Mouse (Mus musculus): ENCODE measurements around the gene Gpalpp1. TPM values are rescaled to one million over a fixed set of nuclear protein-coding genes. Genes with fewer than 3 reads are reported as not detected.

Gpalpp1 gene
- polyA plus RNA-seq, 1 experiment from 2014 or later: 10.5 TPM

- Histone ChIP-seq H3K4me3 (replicated peaks) (no peak overlapping the region), H3K9ac (no peak overlapping the region), H3K4me2 (replicated peaks) (no peak overlapping the region), H3K4me1 (replicated peaks) (no peaks in the 10 kb centered on the region), H3K27me3 (replicated peaks) (no peaks in the 10 kb centered on the region), H3K27ac (no peak overlapping the region), H3K36me3 (no peaks in the 10 kb centered on the region), H3K9me3 (no peaks in the 10 kb centered on the region)
- WGBS: 80% methylated on average over 3 of the region's 3 CpGs
- ATAC-seq: no peak
Measured at GRCm38 (mm10) chr14:76084188-76084587, 26.4 kb downstream of the Gpalpp1 start.

- no peak overlapping the region for H3K27ac ChIP-seq
- ATAC-seq: no peak
- WGBS: 86% methylated on average over 13 of the region's 13 CpGs
- H3K9ac ChIP-seq: no peak overlapping the region
- no peak overlapping the region for H3K4me3 ChIP-seq (replicated peaks)
- H3K4me2 ChIP-seq (replicated peaks): no peak overlapping the region
- H3K9me3 ChIP-seq: no peaks in the 10 kb centered on the region
- no peaks in the 10 kb centered on the region for H3K36me3 ChIP-seq
- no peaks in the 10 kb centered on the region for H3K27me3 ChIP-seq (replicated peaks)
- H3K4me1 ChIP-seq (replicated peaks): no peaks in the 10 kb centered on the region
Measured at GRCm38 (mm10) chr14:76082086-76082636, 28.4 kb downstream of the Gpalpp1 start.

- Histone ChIP-seq H3K4me1 (replicated peaks) (no peaks in the 10 kb centered on the region), H3K9me3 (no peaks in the 10 kb centered on the region), H3K36me3 (no peaks in the 10 kb centered on the region), H3K27ac (no peak overlapping the region), H3K4me2 (replicated peaks) (no peak overlapping the region), H3K4me3 (replicated peaks) (no peak overlapping the region), H3K27me3 (replicated peaks) (no peaks in the 10 kb centered on the region), H3K9ac (no peak overlapping the region)
- ATAC-seq: no peak
- WGBS: 62% methylated on average over 11 of the region's 11 CpGs
Measured at GRCm38 (mm10) chr14:76081451-76081850, 29.1 kb downstream of the Gpalpp1 start.

GRCm38 (mm10) chr14:76077088-76077491 lies 33.5 kb downstream of the Gpalpp1 start:
- 54% methylated on average over 9 of the region's 9 CpGs for WGBS
- Histone ChIP-seq H3K4me1 (replicated peaks) (no peaks in the 10 kb centered on the region), H3K27me3 (replicated peaks) (no peaks in the 10 kb centered on the region), H3K36me3 (no peaks in the 10 kb centered on the region), H3K4me2 (replicated peaks) (no peak overlapping the region), H3K27ac (no peak overlapping the region), H3K9me3 (no peaks in the 10 kb centered on the region), H3K9ac (no peak overlapping the region), H3K4me3 (replicated peaks) (no peak overlapping the region)
- ATAC-seq: no peak

- 57% methylated on average over 4 of the region's 4 CpGs for WGBS
- Histone ChIP-seq H3K27me3 (replicated peaks) (no peaks in the 10 kb centered on the region), H3K36me3 (no peaks in the 10 kb centered on the region), H3K4me1 (replicated peaks) (no peaks in the 10 kb centered on the region), H3K9me3 (no peaks in the 10 kb centered on the region), H3K4me2 (replicated peaks) (no peak overlapping the region), H3K27ac (no peak overlapping the region), H3K9ac (no peak overlapping the region), H3K4me3 (replicated peaks) (no peak overlapping the region)
- no peak for ATAC-seq
Measured at GRCm38 (mm10) chr14:76076602-76077001, 34.0 kb downstream of the Gpalpp1 start.

GRCm38 (mm10) chr14:76075721-76076120 lies 34.8 kb downstream of the Gpalpp1 start:
- Histone ChIP-seq H3K27ac (no peak overlapping the region), H3K36me3 (no peaks in the 10 kb centered on the region), H3K9me3 (no peaks in the 10 kb centered on the region), H3K9ac (no peak overlapping the region), H3K4me2 (replicated peaks) (no peak overlapping the region), H3K4me3 (replicated peaks) (no peak overlapping the region), H3K27me3 (replicated peaks) (no peaks in the 10 kb centered on the region), H3K4me1 (replicated peaks) (no peaks in the 10 kb centered on the region)
- WGBS: 30% methylated on average over 4 of the region's 4 CpGs
- no peak for ATAC-seq

GRCm38 (mm10) chr14:76074206-76074605 lies 36.4 kb downstream of the Gpalpp1 start:
- Histone ChIP-seq H3K4me2 (replicated peaks) (no peak overlapping the region), H3K9ac (no peak overlapping the region), H3K4me1 (replicated peaks) (no peaks in the 10 kb centered on the region), H3K27ac (no peak overlapping the region), H3K4me3 (replicated peaks) (no peak overlapping the region), H3K9me3 (no peaks in the 10 kb centered on the region), H3K27me3 (replicated peaks) (no peaks in the 10 kb centered on the region), H3K36me3 (no peaks in the 10 kb centered on the region)
- no peak for ATAC-seq
- WGBS: 56% methylated on average over 1 of the region's 1 CpGs

GRCm38 (mm10) chr14:76072626-76073025 lies 37.9 kb downstream of the Gpalpp1 start:
- Histone ChIP-seq H3K4me3 (replicated peaks) (no peak overlapping the region), H3K4me2 (replicated peaks) (no peak overlapping the region), H3K9ac (no peak overlapping the region), H3K36me3 (no peaks in the 10 kb centered on the region), H3K4me1 (replicated peaks) (no peaks in the 10 kb centered on the region), H3K9me3 (no peaks in the 10 kb centered on the region), H3K27ac (no peak overlapping the region), H3K27me3 (replicated peaks) (no peaks in the 10 kb centered on the region)
- ATAC-seq: no peak
- WGBS: 54% methylated on average over 2 of the region's 2 CpGs

- ATAC-seq: no peak
- WGBS: 79% methylated on average over 4 of the region's 4 CpGs
- Histone ChIP-seq H3K9ac (no peak overlapping the region), H3K27ac (no peak overlapping the region), H3K9me3 (no peaks in the 10 kb centered on the region), H3K4me1 (replicated peaks) (no peaks in the 10 kb centered on the region), H3K4me2 (replicated peaks) (no peak overlapping the region), H3K36me3 (no peaks in the 10 kb centered on the region), H3K4me3 (replicated peaks) (no peak overlapping the region), H3K27me3 (replicated peaks) (no peaks in the 10 kb centered on the region)
Measured at GRCm38 (mm10) chr14:76069296-76069695, 41.3 kb downstream of the Gpalpp1 start.

GRCm38 (mm10) chr14:76068296-76068695 lies 42.3 kb downstream of the Gpalpp1 start:
- H3K27ac ChIP-seq: no peak overlapping the region
- H3K9me3 ChIP-seq: no peaks in the 10 kb centered on the region
- H3K4me2 ChIP-seq (replicated peaks): no peak overlapping the region
- no peaks in the 10 kb centered on the region for H3K4me1 ChIP-seq (replicated peaks)
- ATAC-seq: no peak
- H3K9ac ChIP-seq: no peak overlapping the region
- 48% methylated on average over 4 of the region's 4 CpGs for WGBS
- H3K36me3 ChIP-seq: no peaks in the 10 kb centered on the region
- H3K27me3 ChIP-seq (replicated peaks): no peaks in the 10 kb centered on the region
- no peak overlapping the region for H3K4me3 ChIP-seq (replicated peaks)

- H3K9ac ChIP-seq: no peak overlapping the region
- WGBS: 66% methylated on average over 1 of the region's 1 CpGs
- ATAC-seq: no peak
- no peaks in the 10 kb centered on the region for H3K36me3 ChIP-seq
- H3K4me2 ChIP-seq (replicated peaks): no peak overlapping the region
- H3K4me1 ChIP-seq (replicated peaks): no peaks in the 10 kb centered on the region
- no peak overlapping the region for H3K4me3 ChIP-seq (replicated peaks)
- H3K27ac ChIP-seq: no peak overlapping the region
- H3K27me3 ChIP-seq (replicated peaks): no peaks in the 10 kb centered on the region
- no peaks in the 10 kb centered on the region for H3K9me3 ChIP-seq
Measured at GRCm38 (mm10) chr14:76067237-76067636, 43.3 kb downstream of the Gpalpp1 start.

GRCm38 (mm10) chr14:76059441-76059840 lies 51.1 kb downstream of the Gpalpp1 start:
- Histone ChIP-seq H3K4me1 (replicated peaks) (no peaks in the 10 kb centered on the region), H3K27ac (no peak overlapping the region), H3K9me3 (no peaks in the 10 kb centered on the region), H3K4me3 (replicated peaks) (no peak overlapping the region), H3K9ac (no peak overlapping the region), H3K4me2 (replicated peaks) (no peak overlapping the region), H3K27me3 (replicated peaks) (no peaks in the 10 kb centered on the region), H3K36me3 (no peaks in the 10 kb centered on the region)
- WGBS: 78% methylated on average over 5 of the region's 5 CpGs
- no peak for ATAC-seq

- no peak for ATAC-seq
- H3K4me3 ChIP-seq (replicated peaks): no peak overlapping the region
- H3K36me3 ChIP-seq: no peaks in the 10 kb centered on the region
- WGBS: 73% methylated on average over 11 of the region's 11 CpGs
- no peak overlapping the region for H3K9ac ChIP-seq
- no peaks in the 10 kb centered on the region for H3K9me3 ChIP-seq
- H3K27me3 ChIP-seq (replicated peaks): no peaks in the 10 kb centered on the region
- H3K4me2 ChIP-seq (replicated peaks): no peak overlapping the region
- no peak overlapping the region for H3K27ac ChIP-seq
- no peaks in the 10 kb centered on the region for H3K4me1 ChIP-seq (replicated peaks)
Measured at GRCm38 (mm10) chr14:76053726-76054125, 56.8 kb downstream of the Gpalpp1 start.
